Mouse (Mus musculus): ENCODE measurements around the gene Sestd1. TPM values are rescaled to one million over a fixed set of nuclear protein-coding genes. Genes with fewer than 3 reads are reported as not detected.

The Sestd1 gene
- total RNA-seq, 2 experiments from 2014 or later: 31.3 to 33.7 TPM

GRCm38 (mm10) chr2:77175411-77175810 is 105.0 kb downstream of the Sestd1 start:
- no peak for DNase-seq (ENCODE audit: low spot score in 2 of 2)

GRCm38 (mm10) chr2:77174313-77174712 is 106.1 kb downstream of the Sestd1 start:
- DNase-seq (ENCODE audit: low spot score in 2 of 2): no peak

- DNase-seq (ENCODE audit: low spot score in 2 of 2): no peak
Measured at GRCm38 (mm10) chr2:77173821-77174220, 106.6 kb downstream of the Sestd1 start.

- no peak for DNase-seq (ENCODE audit: low spot score in 2 of 2)
Measured at GRCm38 (mm10) chr2:77173366-77173765, 107.0 kb downstream of the Sestd1 start.

GRCm38 (mm10) chr2:77172241-77172671 is 108.1 kb downstream of the Sestd1 start:
- DNase-seq (ENCODE audit: low spot score in 2 of 2): peak in 1 of 2 experiments; percentile 18

- DNase-seq (ENCODE audit: low spot score in 2 of 2): peak; percentile 14 to 31
Measured at GRCm38 (mm10) chr2:77171444-77172240, 108.8 kb downstream of the Sestd1 start.

GRCm38 (mm10) chr2:77170633-77171105 is 109.7 kb downstream of the Sestd1 start, which contains the start of gene Ccdc141:
Ccdc141 (minus strand) TSS chr2:77170636.
- no peak for DNase-seq (ENCODE audit: low spot score in 2 of 2)

GRCm38 (mm10) chr2:77169916-77170632 is 110.3 kb downstream of the Sestd1 start:
- DNase-seq (ENCODE audit: low spot score in 2 of 2): peak in 1 of 2 experiments; percentile 3

- DNase-seq (ENCODE audit: low spot score in 2 of 2): no peak
Measured at GRCm38 (mm10) chr2:77169218-77169617, 111.2 kb downstream of the Sestd1 start.

- no peak for DNase-seq (ENCODE audit: low spot score in 2 of 2)
Measured at GRCm38 (mm10) chr2:77168781-77169180, 111.6 kb downstream of the Sestd1 start.

GRCm38 (mm10) chr2:77168081-77168685 is 112.2 kb downstream of the Sestd1 start:
- no peak for DNase-seq (ENCODE audit: low spot score in 2 of 2)

- DNase-seq (ENCODE audit: low spot score in 2 of 2): no peak
Measured at GRCm38 (mm10) chr2:77166366-77166765, 114.0 kb downstream of the Sestd1 start.

GRCm38 (mm10) chr2:77164662-77165061 is 115.7 kb downstream of the Sestd1 start:
- no peak for DNase-seq (ENCODE audit: low spot score in 2 of 2)

GRCm38 (mm10) chr2:77163381-77163780 is 117.0 kb downstream of the Sestd1 start:
- no peak for DNase-seq (ENCODE audit: low spot score in 2 of 2)

- DNase-seq (ENCODE audit: low spot score in 2 of 2): no peak
Measured at GRCm38 (mm10) chr2:77162135-77162534, 118.3 kb downstream of the Sestd1 start.

- no peak for DNase-seq (ENCODE audit: low spot score in 2 of 2)
Measured at GRCm38 (mm10) chr2:77157546-77157945, 122.8 kb downstream of the Sestd1 start.

GRCm38 (mm10) chr2:77154080-77154479 is 126.3 kb downstream of the Sestd1 start:
- no peak for DNase-seq (ENCODE audit: low spot score in 2 of 2)

- no peak for DNase-seq (ENCODE audit: low spot score in 2 of 2)
Measured at GRCm38 (mm10) chr2:77151255-77151654, 129.1 kb downstream of the Sestd1 start.

GRCm38 (mm10) chr2:77149576-77149975 is 130.8 kb downstream of the Sestd1 start:
- DNase-seq (ENCODE audit: low spot score in 2 of 2): no peak

GRCm38 (mm10) chr2:77148215-77148614 is 132.2 kb downstream of the Sestd1 start:
- DNase-seq (ENCODE audit: low spot score in 2 of 2): no peak

GRCm38 (mm10) chr2:77146968-77147367 is 133.4 kb downstream of the Sestd1 start:
- DNase-seq (ENCODE audit: low spot score in 2 of 2): no peak

- no peak for DNase-seq (ENCODE audit: low spot score in 2 of 2)
Measured at GRCm38 (mm10) chr2:77146291-77146690, 134.1 kb downstream of the Sestd1 start.

All from layer of hippocampus, adult 18-20 months (tissue).